Mouse (Mus musculus): ENCODE data around the gene Taf9.

The Taf9 gene

GRCm38 (mm10) chr13:100651439-100652186 lies at the start of gene Taf9:
TSS of gene Taf9 (plus strand) at chr13:100651579.
- no peak for DNase-seq (ENCODE audit: low read depth, low spot score)

- DNase-seq (ENCODE audit: low read depth, low spot score): no peak
Observed at GRCm38 (mm10) chr13:100602239-100602902, 49.0 kb upstream of the Taf9 start.

- no peak for DNase-seq (ENCODE audit: low read depth, low spot score)
Observed at GRCm38 (mm10) chr13:100603031-100603737, 48.2 kb upstream of the Taf9 start.

- DNase-seq (ENCODE audit: low read depth, low spot score): no peak
Observed at GRCm38 (mm10) chr13:100603738-100604095, 47.7 kb upstream of the Taf9 start.

- DNase-seq (ENCODE audit: low read depth, low spot score): no peak
Observed at GRCm38 (mm10) chr13:100605845-100606244, 45.5 kb upstream of the Taf9 start.

- DNase-seq (ENCODE audit: low read depth, low spot score): no peak
Observed at GRCm38 (mm10) chr13:100607756-100608155, 43.6 kb upstream of the Taf9 start.

- no peak for DNase-seq (ENCODE audit: low read depth, low spot score)
Observed at GRCm38 (mm10) chr13:100611266-100611665, 40.1 kb upstream of the Taf9 start.

- DNase-seq (ENCODE audit: low read depth, low spot score): no peak
Observed at GRCm38 (mm10) chr13:100612251-100612650, 39.1 kb upstream of the Taf9 start.

GRCm38 (mm10) chr13:100612903-100613302 lies 38.5 kb upstream of the Taf9 start:
- DNase-seq (ENCODE audit: low read depth, low spot score): no peak

GRCm38 (mm10) chr13:100616181-100617087 lies 34.9 kb upstream of the Taf9 start, which contains the start of gene Marveld2:
TSS of gene Marveld2 (minus strand) at chr13:100616971.
- no peak for DNase-seq (ENCODE audit: low read depth, low spot score)

- DNase-seq (ENCODE audit: low read depth, low spot score): no peak
Observed at GRCm38 (mm10) chr13:100617583-100617982, 33.8 kb upstream of the Taf9 start.

- DNase-seq (ENCODE audit: low read depth, low spot score): no peak
Observed at GRCm38 (mm10) chr13:100622241-100622640, 29.1 kb upstream of the Taf9 start.

GRCm38 (mm10) chr13:100634106-100634691 lies 17.2 kb upstream of the Taf9 start:
- no peak for DNase-seq (ENCODE audit: low read depth, low spot score)

- DNase-seq (ENCODE audit: low read depth, low spot score): no peak
Observed at GRCm38 (mm10) chr13:100642471-100643209, 8.7 kb upstream of the Taf9 start.

- no peak for DNase-seq (ENCODE audit: low read depth, low spot score)
Observed at GRCm38 (mm10) chr13:100648223-100648622, 3.2 kb upstream of the Taf9 start.

- DNase-seq (ENCODE audit: low read depth, low spot score): peak; percentile 89
Observed at GRCm38 (mm10) chr13:100650550-100651438, 585 bp upstream of the Taf9 start, which contains the start of the genes Ak6 and Rad17. TSS of gene Ak6 (plus strand) at chr13:100650979. TSS of gene Rad17 (minus strand) at chr13:100651051.

- DNase-seq (ENCODE audit: low read depth, low spot score): no peak
Observed at GRCm38 (mm10) chr13:100658091-100658490, 6.7 kb downstream of the Taf9 start.

GRCm38 (mm10) chr13:100659864-100660456 lies 8.6 kb downstream of the Taf9 start:
- DNase-seq (ENCODE audit: low read depth, low spot score): peak; percentile 53

All from retina, adult 2 months (tissue).